Mouse (Mus musculus): ENCODE data around the gene Pop5. TPM values are rescaled to one million over a fixed set of nuclear protein-coding genes. Genes with fewer than 3 reads are reported as not detected.

The Pop5 gene
- polyA plus RNA-seq (2015; fragmentation: Nextera tagmentation; extraction: Ambion mirVana) = 103 and 105 TPM in 2 replicates

DNA sequence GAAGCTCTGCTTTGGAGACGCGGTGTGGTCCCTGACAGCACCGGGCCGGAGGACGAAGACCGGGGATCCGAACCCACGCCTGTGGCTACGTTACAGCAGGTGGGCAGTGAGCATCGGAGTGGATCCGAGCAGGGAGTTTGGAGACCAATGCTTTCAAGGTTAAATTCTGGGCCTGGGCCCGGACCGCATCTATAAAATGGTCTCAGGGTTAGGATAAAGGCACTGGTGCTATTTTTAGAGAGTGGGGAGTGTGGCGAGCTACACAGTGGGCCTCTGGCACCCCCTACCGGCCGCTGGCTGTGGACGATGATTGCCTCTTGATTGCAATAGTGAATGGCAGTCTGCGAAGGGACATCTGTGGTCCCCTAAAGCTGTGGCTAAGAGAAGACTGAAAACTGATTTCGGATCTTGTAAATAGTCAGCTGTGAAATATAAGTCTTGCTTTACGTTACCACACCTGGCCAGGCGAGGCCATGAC lies at the start of gene Pop5:
Gene Pop5, plus strand, starts transcription at position 51 of the 478 bp plus-strand sequence.
- Histone ChIP-seq H3K27me3 (peaks cover 48% of the 10 kb centered on the region), H3K9ac (peak within 1 kb of the TSS; percentile 74), H3K4me2 (peak within 1 kb of the TSS; percentile 71), H3K36me3 (peaks cover 13% of the 10 kb centered on the region), H3K9me3 (no peaks in the 10 kb centered on the region), H3K27ac (peak within 1 kb of the TSS; percentile 82), H3K4me1 (replicated peaks) (peaks cover 32% of the 10 kb centered on the region), H3K4me3 (peak within 1 kb of the TSS; percentile 46)
- peak; percentile 68; the same call in 1 of the 2 replicates for ATAC-seq (ENCODE audit: low FRiP score)
- WGBS = 3% methylated on average over 21 of the region's 21 CpGs

DNA sequence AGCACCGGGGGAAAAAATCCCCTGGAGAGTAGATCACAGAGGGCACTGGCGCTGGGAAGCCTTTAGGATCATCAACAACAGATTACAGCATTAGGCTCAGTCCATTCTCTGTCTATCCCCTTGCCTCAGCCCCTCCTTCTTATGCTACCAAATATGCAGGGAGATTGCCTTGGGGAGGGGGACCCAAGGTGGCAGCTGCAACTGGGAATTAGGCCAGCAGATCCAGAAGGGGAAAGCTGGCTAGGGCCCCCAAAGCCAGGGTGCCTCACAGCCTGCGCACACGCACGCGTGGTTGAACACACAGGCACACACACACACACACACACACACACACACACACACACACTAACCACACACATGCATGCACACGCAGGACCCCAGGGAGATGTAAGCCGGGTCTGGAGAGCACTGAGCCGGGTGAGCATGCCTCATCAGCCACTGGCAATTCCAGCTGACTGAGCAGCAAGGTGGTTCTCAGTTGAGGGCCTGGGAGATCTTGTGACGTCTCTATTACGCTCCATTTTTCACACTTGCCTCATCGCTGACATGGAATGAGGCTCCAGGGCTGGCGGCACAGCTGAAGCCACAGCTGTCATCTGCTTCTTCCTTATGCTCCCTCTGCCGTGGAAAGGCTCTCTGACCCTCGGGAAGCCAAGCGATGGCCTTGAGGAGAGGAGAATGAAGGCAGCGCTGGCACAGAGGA lies 49.1 kb upstream of the Pop5 start:
- H3K4me1 ChIP-seq (replicated peaks) = peaks cover 76% of the 10 kb centered on the region
- H3K27me3 ChIP-seq = peaks cover 32% of the 10 kb centered on the region
- H3K9ac ChIP-seq = peak overlapping the region; percentile 46; the same call in 1 of the 2 replicates
- WGBS = 26% methylated on average over 17 of the region's 17 CpGs
- peak overlapping the region; percentile 11; the same call in 1 of the 2 replicates for H3K4me3 ChIP-seq
- peak overlapping the region; percentile 81 for H3K27ac ChIP-seq
- no peaks in the 10 kb centered on the region for H3K9me3 ChIP-seq
- ATAC-seq (ENCODE audit: low FRiP score) = peak; percentile 59
- H3K4me2 ChIP-seq = peak overlapping the region; percentile 40
- no peaks in the 10 kb centered on the region for H3K36me3 ChIP-seq

DNA sequence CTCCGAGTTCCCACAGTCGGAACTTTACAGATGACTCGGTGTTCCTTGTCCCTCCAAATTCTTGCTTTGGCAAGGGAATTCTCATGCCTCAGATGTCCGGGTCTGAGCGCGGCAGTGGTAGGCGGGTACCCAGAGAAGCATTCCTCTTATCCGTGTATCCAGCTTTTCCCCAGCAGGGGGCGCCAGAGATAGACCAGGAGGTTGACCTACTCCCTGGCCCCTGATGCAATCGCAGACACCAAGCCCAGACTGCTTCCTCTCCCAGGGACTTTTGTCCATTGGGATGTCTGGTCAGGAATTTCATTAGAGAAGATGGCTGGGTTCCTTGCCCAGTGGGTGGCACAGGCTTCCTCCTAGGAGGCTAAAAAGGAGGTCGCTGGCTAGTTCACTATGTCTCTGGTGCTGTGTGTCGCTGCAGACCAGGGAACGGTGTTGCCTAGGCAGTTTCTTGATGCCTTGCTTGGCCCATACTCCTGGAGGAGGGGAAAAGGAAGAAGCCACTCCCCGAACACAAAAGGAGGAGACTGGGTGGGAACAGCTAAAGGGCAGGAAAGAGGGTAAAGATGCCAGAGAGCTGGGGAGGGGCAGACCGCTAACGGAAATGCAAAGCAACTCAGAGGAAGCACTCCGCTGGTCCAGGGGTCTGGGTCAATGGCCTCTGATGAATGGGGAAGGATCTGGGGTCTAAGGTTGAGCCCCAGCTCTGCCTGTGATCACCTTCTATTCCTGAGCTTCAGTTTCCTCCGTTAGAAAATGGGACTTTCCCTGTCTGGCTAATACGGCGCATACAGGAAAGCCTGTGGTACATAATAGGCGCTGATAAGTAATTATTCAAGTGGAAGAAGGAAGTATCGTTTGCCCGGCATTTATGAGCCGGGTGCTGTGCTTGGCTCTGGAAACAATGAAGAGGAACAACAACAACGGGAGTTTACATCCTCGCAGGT lies 48.2 kb upstream of the Pop5 start:
- ATAC-seq (ENCODE audit: low FRiP score) = peak; percentile 70; the same call in 1 of the 2 replicates
- no peaks in the 10 kb centered on the region for H3K9me3 ChIP-seq
- no peak overlapping the region for H3K4me3 ChIP-seq
- no peaks in the 10 kb centered on the region for H3K36me3 ChIP-seq
- H3K27me3 ChIP-seq = peaks cover 38% of the 10 kb centered on the region
- WGBS = 18% methylated on average over 26 of the region's 26 CpGs
- peaks cover 76% of the 10 kb centered on the region for H3K4me1 ChIP-seq (replicated peaks)
- 0 out of 2 replicates have a peak overlapping the region, but pooled peaks have one; percentile 46 for H3K9ac ChIP-seq
- H3K4me2 ChIP-seq = peak overlapping the region; percentile 40
- peak overlapping the region; percentile 81 for H3K27ac ChIP-seq

DNA sequence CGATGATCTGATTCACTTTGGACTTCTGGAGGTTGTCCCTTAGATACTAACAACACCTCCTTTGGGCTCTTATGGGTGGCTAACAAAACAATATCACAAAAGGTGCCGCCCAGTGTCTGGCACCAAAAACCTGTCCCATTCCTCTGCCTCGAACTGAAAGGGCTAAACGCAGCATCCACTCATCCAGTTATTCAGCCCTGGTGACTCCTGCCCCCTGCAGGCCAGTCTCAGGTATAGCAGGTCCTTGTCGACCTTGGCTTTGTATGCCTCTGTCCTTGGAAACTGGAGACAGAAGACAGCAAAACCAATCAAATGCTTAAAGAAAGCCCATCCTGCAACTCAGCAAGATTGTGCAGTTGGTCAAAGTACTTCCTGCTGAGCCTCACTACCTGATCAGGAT lies 46.8 kb upstream of the Pop5 start:
- Histone ChIP-seq H3K9me3 (no peaks in the 10 kb centered on the region), H3K9ac (no peak overlapping the region), H3K4me2 (no peak overlapping the region), H3K27ac (no peak overlapping the region), H3K36me3 (no peaks in the 10 kb centered on the region), H3K4me3 (no peak overlapping the region), H3K27me3 (peaks cover 47% of the 10 kb centered on the region), H3K4me1 (replicated peaks) (peaks cover 77% of the 10 kb centered on the region)
- 51% methylated on average over 5 of the region's 5 CpGs for WGBS
- ATAC-seq (ENCODE audit: low FRiP score) = no peak

DNA sequence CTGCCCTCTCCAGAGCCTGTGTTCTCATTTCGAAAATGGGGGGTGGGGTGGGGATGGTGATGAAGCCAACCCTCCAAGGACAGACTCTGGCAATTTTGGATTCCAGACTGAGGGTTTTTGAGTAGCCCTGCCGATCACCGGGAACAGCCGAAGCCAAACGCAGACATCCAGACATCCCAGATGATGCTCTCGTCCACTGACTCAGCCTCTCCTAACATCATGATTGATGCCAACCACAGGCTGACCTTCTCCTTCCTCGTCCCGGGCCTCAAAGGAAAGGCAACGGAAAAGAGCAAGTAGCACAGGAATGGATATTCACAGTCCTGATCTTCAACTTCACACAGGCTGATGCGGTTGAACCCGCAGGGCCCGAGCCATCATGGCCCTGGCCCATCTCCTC lies 45.6 kb upstream of the Pop5 start:
- Histone ChIP-seq H3K4me1 (replicated peaks) (peaks cover 77% of the 10 kb centered on the region), H3K27me3 (peaks cover 58% of the 10 kb centered on the region), H3K9ac (no peak overlapping the region), H3K4me3 (no peak overlapping the region), H3K4me2 (no peak overlapping the region), H3K9me3 (no peaks in the 10 kb centered on the region), H3K36me3 (no peaks in the 10 kb centered on the region), H3K27ac (no peak overlapping the region)
- WGBS = 78% methylated on average over 12 of the region's 12 CpGs
- ATAC-seq (ENCODE audit: low FRiP score) = no peak

DNA sequence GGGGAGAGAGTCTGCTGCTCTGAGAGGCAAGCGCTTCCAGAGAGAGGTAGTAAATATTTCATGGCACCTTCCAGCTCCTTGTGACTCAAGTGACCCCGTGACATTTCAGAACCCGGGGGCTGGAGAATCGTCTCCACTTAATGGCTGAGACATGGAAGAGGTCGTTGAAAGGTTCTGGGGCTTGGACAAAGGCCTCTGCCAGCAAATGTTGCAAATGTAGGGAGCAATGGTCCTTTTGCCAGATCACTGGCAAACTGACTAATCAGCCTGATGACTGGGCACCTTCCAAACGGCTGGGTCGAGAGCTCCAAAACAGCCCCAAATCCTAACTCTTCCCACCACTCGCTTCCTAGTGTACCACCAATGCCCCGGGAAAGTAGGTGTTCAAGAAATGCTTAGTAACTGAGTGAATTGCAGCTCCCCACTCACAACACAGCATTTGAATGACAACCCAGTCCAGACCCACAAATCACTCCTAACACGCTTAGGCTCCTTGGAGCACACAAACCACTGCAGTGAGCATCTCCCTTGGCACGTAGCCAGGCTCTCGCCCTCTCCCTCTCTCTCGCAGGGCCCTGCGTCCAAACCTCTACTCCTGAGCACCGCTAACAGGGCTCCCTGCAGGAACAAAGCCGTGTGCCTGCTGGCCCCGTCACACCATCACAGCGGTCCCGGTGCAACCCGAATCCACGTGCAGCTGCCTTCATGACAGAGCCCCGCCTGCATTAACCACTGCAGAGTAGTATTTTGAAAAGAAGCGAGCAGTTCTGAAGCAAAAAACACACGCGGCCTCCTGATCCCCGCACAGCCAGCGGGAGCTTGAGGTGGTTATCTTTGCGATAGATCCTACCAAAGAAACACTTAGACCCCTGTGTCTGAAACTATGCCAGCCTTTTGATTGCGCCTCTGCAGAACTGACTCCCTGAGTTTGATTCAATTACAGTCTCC lies 43.5 kb upstream of the Pop5 start:
- Histone ChIP-seq H3K36me3 (no peaks in the 10 kb centered on the region), H3K27me3 (peaks cover 78% of the 10 kb centered on the region), H3K4me1 (replicated peaks) (peaks cover 58% of the 10 kb centered on the region), H3K9ac (peak overlapping the region; percentile 86), H3K4me3 (peak overlapping the region; percentile 68), H3K9me3 (no peaks in the 10 kb centered on the region), H3K27ac (peak overlapping the region; percentile 66), H3K4me2 (peak overlapping the region; percentile 98)
- WGBS = 8% methylated on average over 29 of the region's 29 CpGs
- no peak for ATAC-seq (ENCODE audit: low FRiP score)

DNA sequence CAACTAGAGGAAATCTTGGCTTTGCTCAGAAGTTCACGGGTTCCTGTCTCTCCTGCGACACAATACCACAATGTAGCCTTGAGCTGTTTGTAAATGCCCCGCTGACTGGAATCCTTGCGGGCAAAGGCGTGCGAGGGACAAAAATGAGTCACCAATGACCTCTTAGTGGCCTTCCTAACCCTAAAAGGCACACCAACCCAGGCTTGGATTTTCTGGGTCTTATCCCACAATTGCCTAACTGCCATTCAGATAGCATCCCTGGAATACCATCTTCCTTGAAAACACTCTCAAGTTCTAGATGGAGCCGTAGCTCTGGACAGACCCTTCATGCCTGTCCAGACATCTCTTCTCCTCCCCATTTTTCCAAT lies 42.8 kb upstream of the Pop5 start:
- Histone ChIP-seq H3K9ac (peak overlapping the region; percentile 86), H3K4me2 (peak overlapping the region; percentile 98), H3K27me3 (peaks cover 81% of the 10 kb centered on the region), H3K36me3 (no peaks in the 10 kb centered on the region), H3K9me3 (no peaks in the 10 kb centered on the region), H3K4me3 (peak overlapping the region; percentile 68), H3K4me1 (replicated peaks) (peaks cover 52% of the 10 kb centered on the region), H3K27ac (peak overlapping the region; percentile 66)
- 12% methylated on average over 7 of the region's 7 CpGs for whole genome bisulfite sequencing
- no peak for ATAC-seq (ENCODE audit: low FRiP score)

DNA sequence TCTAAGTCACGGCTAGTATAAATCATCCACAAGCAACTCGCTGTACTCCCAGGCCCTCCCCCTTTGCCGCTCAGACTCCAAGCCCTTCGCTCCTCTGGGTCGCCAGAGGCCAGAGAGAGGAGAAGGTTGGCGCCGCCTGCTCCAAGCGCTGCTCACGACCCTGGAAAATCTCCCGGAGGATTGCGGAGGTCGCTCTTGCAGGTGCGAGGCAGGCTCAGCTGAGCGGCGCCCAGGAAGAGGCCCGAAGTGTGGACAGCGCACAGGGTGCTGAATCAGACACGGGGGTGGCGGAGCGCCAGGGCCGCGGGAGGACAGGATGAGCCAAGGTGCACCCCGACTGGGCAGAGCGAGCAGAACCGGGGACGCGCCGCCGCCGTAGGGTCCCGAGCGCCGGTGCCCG lies 42.4 kb upstream of the Pop5 start:
- Histone ChIP-seq H3K27ac (peak overlapping the region; percentile 73), H3K36me3 (no peaks in the 10 kb centered on the region), H3K9me3 (no peaks in the 10 kb centered on the region), H3K9ac (peak overlapping the region; percentile 86), H3K27me3 (peaks cover 81% of the 10 kb centered on the region), H3K4me2 (peak overlapping the region; percentile 98), H3K4me1 (replicated peaks) (peaks cover 51% of the 10 kb centered on the region), H3K4me3 (peak overlapping the region; percentile 68)
- WGBS = under 1% methylated on average over 34 of the region's 34 CpGs
- peak; percentile 33; the same call in 1 of the 2 replicates for ATAC-seq (ENCODE audit: low FRiP score)

DNA sequence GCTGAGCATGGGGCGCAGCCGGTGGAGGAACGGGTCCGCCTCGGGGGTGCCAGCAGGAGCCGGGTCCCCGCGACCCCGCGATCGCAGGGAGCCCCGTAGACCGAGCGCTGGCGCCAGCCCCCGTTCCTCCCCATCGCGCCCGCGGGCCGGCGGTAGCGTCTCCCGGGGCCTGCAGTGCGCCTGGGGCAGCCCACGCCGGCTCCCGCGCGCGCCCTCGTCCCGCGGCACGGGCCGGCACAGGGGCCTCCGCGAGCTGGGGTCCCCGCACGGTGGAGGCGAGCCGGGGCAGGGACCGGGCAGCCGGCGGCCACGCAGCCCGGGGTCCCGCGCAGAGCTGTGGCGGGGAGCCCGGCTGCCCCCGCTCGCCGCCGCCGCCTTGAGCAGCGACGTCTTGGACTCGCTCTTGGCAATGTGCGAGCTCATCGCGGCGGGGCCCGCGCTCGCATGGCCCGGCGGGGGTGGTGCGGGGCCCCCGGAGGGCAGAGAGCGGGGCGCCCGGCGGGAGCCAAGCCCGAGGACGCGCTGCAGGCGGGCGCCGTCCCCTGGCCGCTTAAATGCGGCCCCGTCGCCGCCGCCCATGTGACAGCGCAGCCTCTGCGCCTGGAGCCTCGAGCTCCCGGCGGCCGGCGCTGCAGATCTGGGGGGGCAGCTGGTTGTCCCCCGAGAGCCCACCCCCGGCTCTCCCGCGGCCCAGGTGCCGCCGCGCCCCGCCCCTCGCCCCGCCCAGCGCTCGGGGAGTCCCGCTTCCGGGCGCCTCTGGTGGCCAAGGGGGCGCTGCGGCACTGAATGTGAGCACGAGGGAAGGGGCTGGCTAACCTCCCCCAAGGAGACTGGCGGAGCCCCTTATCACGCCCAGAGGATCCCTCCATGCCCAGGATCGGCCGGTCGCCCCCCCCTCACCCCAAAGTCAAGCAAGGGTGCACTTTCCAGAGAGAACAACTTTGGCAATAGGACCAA lies 41.7 kb upstream of the Pop5 start, which contains the start of gene Cabp1:
Gene Cabp1, minus strand, starts transcription at position 713 of the 957 bp plus-strand sequence.
- peak; percentile 50 for ATAC-seq (ENCODE audit: low FRiP score)
- under 1% methylated on average over 107 of the region's 116 CpGs for WGBS
- peak within 1 kb of the TSS; percentile 86 for H3K9ac ChIP-seq
- peak within 1 kb of the TSS; percentile 98 for H3K4me2 ChIP-seq
- peak within 1 kb of the TSS; percentile 73 for H3K27ac ChIP-seq
- H3K4me3 ChIP-seq = peak within 1 kb of the TSS; percentile 68
- peaks cover 81% of the 10 kb centered on the region for H3K27me3 ChIP-seq
- no peaks in the 10 kb centered on the region for H3K36me3 ChIP-seq
- H3K9me3 ChIP-seq = no peaks in the 10 kb centered on the region
- H3K4me1 ChIP-seq (replicated peaks) = peaks cover 51% of the 10 kb centered on the region

DNA sequence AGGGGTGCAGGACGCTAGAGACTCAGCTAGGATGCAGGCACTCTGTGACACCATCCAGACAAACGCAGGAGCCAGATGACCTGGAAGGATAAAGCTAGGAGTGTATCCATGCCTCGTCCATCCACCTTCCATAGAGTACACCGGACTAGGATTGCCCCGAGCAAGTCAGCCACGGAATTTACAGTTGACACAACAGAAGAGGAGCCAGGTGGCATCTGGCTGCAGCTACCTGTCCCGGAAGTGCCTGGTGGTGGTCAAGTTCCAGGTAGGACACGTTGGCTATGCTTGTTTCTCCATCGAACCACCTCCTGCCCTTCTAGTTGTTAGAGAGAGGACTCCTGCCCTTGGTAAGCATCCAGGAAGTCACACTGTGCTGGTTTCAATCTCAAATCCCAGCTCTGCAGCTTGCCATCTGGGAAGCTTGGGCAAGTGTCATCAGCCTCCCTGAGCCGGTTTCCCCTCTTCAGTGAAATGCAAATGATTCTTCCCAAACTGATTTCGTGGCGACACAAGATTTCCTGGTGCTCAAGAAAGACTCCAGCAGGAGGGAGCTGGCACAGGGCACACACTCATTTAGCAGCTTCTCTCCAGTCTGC lies 40.9 kb upstream of the Pop5 start:
- WGBS = 1% methylated on average over 12 of the region's 12 CpGs
- Histone ChIP-seq H3K36me3 (no peaks in the 10 kb centered on the region), H3K4me1 (replicated peaks) (peaks cover 50% of the 10 kb centered on the region), H3K27ac (peak overlapping the region; percentile 73), H3K9me3 (no peaks in the 10 kb centered on the region), H3K4me2 (peak overlapping the region; percentile 98), H3K9ac (peak overlapping the region; percentile 86), H3K4me3 (peak overlapping the region; percentile 68), H3K27me3 (peaks cover 73% of the 10 kb centered on the region)
- ATAC-seq (ENCODE audit: low FRiP score) = peak; percentile 36; the same call in 1 of the 2 replicates

Measured in hindbrain, embryonic 13.5 days (tissue).